Mouse (Mus musculus) kidney, adult 8-10 months (tissue): ENCODE measurements around the gene Opcml.

Source experiments
- DNase-seq, 2 experiments: peaks; one replicate each; pipeline ENCODE4 v3.0.0; 2022

The Opcml gene

GRCm38 (mm10) chr9:28445863-28446262 is 655.3 kb downstream of the Opcml start:
- DNase-seq: no peak

DNA sequence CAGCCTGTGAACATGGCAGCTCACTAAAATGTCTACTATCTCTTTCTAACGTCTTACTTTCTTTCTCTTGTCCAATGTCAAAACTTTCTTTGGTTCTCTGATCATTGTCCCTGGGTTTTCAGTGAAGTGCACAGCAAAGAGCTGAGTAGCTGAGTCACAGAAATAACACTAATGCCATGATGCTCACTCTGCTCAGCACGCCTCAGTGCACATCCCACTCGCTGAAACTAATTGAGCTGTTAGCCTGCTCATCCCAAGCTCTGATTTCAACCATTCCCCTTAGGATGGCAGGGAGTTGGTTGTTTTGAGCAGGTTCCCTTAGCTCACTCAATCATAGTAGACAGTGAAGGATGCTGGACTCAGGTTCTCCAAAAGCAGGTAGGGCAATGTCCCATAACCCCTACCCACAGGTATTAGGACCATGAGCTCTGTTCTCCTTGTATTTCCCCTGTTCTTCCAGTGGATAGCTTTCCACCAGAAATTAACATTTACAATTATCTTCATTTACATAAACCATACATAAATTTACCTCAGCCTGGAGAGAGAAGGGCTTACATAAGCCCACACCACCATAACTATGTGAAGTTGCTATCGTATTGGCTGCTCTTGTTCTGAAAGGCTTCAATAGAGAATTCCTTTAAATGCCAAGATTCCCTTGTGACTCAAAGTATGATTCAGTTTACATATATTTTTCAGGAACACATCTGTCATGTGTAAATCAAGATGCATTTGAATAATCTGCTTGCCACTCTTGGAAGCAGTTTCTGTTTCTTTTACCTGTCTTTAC is 655.9 kb downstream of the Opcml start:
- no peak for DNase-seq

DNA sequence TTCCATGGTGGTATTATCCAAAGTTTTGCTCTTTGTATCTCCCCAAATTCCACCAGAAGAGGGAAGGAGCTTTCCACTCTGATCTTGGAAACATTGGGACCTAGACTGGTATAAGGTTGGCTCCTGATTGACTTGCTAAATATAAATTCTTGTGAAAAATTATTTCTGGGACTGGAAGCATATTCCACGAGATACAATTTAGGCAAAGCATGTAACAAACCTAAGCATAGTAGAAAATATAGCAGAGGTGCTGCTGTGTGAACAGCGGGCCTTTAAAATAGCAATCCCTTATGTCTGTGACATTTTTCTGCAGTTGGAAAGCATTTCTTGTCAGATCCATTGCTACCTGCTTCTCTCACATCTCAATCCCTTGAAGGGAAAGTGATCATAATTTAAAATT is 661.9 kb downstream of the Opcml start:
- no peak for DNase-seq

GRCm38 (mm10) chr9:28453062-28453461 is 662.5 kb downstream of the Opcml start:
- DNase-seq: no peak

DNA sequence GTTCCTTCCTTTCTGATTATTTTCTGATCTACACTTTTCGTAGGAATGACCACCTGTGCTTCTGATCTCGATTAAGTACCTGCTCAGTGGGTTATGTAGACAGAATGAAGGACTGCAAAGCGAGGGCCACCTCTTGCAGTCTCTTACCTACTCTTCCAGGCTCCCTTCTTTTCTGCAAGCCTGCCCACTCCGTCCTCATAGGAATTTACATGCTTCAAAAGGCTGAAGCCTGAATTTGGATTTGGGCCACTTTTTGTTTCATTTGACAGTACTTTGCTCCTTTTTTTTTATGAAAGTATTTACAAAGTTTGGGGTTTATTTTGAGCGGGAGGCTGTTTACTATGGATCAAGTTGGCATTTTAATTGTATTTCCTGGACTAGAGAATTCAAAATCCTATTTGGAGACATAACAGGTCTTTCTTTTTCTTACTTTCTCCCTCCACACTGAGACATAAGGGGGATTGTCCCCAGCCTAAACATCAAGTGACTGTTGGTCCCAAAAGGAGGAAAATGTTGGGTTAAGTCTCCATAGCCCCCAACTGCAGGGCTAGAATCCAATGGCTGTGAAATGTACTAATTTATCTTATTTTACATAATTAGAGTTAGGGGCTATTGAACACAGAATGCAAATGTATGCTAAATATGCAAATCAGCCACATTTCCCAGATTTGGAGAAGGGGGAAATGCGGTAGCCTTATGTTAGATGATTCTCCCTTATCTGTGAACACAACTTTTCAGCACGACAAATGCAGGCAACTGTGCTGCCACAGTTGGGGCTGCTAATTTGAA is 667.6 kb downstream of the Opcml start:
- no peak for DNase-seq

- no peak for DNase-seq
Observed at GRCm38 (mm10) chr9:28463622-28464021, 673.0 kb downstream of the Opcml start.

DNA sequence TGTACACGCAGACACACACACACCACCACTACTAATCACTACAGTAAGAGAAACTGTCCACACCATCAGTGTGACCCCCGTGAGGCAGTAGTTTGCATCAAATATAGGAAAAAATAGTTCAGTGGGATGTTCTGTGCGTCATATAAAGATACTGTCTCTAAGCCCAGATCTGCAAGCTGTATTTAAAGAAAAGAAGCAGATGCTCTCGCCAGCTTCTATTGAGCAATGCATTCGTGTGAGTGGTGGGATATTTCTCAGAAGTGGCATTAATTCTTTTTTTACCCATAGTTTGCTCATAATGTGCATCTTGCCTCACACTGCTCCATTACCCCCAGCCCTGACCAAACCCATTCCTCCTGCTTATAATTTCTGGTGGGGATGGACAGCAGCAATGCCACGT is 678.8 kb downstream of the Opcml start:
- no peak for DNase-seq

GRCm38 (mm10) chr9:28471501-28471900 is 680.9 kb downstream of the Opcml start:
- DNase-seq: no peak

DNA sequence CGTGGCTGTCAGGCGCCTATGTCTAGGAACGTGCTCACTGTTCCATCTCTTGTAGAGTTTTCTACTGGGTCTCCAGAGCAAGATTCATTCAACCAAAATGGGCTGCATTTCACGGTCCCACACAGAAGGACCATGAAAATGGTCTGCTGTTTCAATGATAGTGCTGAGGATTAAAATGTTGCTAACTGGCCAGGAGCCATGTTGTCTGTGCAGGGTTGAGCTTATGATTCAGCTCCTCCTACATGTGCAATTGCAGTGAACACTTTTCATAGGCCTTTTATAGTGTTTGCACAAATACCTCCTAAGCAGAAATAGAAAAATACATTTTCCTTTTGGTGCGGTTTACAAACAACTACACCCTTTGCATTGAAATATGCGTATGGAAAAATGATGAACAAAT is 684.0 kb downstream of the Opcml start:
- no peak for DNase-seq

- DNase-seq: no peak
Observed at GRCm38 (mm10) chr9:28481261-28481660, 690.7 kb downstream of the Opcml start.

- no peak for DNase-seq
Observed at GRCm38 (mm10) chr9:28488499-28488898, 697.9 kb downstream of the Opcml start.

DNA sequence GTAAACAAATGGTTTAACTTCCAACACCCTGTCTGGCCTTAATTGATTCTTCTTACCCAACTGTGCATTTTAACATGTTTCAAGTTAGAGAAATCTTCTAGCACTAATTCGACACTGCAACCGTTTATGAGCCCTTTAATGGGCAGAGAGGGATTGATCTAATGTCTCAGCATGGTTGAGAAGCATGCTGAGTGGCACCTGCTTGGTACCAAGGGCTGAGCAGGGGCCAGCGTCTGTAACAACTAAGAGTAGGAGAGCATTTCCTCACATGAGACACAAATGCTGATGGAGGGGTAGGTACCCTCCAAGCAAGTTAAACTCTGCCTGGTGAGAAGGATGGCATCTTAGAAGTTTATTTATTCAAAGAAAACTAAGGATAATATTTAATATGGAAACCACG is 699.3 kb downstream of the Opcml start:
- DNase-seq: no peak

GRCm38 (mm10) chr9:28490410-28490809 is 699.8 kb downstream of the Opcml start:
- DNase-seq: no peak

DNA sequence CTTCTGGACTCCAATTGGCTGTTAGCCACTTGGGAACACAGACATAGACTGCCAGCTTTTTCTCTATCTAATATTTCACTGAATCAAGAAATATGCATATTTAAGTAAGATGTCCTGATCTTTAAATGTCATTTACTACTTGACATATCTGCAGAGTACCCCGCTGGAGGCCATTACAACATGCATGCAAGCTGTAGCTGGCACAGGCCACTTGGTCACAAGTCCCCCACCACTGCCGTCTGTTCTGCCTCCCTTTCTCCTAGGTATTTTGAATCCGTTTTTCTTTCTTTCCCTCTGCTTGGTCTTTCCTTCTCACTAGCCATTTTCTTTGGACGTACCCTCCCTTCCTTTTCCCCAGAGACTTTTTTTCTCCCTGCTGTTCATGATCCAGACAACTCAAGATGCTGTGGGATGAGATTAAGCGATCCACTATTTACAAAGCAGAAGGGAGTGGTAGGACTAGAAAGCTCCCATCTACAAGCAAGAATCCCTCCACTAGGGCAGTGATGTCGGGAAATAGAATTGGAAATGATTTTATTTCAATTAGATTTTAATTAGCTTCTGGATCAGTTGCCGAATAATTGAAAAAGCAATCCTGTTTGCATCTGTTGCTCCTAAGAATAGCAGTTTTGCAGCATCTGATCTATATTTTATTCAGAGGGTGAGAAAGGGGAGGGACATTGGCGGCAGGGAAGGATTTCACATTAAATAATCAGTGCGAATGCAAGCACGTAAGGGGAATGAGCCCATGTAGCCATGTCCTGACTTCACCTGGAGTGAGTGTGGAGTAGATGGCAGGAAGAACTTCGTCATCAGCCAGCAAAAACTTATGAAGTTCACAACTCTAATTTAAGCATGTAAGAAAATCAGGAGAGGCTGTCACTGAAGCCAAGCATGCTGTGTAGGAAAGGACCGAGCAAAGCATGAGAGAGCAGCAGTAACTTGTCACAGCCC is 709.5 kb downstream of the Opcml start:
- DNase-seq: no peak

- no peak for DNase-seq
Observed at GRCm38 (mm10) chr9:28513905-28514304, 723.3 kb downstream of the Opcml start.

GRCm38 (mm10) chr9:28533191-28533590 is 742.6 kb downstream of the Opcml start:
- no peak for DNase-seq

DNA sequence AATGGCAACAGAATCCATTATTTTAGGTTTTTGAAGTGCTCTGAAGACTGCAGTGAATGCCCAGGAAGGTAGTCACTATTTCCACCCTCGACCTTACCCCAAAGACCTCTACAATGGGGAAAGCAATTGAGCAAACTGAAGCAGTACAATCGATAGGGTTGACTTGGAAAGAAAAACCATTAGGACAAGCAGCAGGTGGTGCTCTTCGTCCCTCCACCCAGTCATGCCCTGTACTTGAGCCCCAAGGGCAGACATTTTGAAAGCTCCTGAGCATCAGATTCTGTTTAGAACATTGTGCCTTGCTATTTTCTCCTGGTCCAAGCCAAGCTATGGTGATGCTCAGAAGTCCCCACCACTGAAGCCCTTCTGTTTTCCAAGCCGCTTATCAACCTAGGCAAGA is 744.4 kb downstream of the Opcml start:
- DNase-seq: no peak

GRCm38 (mm10) chr9:28536637-28537036 is 746.1 kb downstream of the Opcml start:
- DNase-seq: no peak

GRCm38 (mm10) chr9:28548189-28548588 is 757.6 kb downstream of the Opcml start:
- no peak for DNase-seq

DNA sequence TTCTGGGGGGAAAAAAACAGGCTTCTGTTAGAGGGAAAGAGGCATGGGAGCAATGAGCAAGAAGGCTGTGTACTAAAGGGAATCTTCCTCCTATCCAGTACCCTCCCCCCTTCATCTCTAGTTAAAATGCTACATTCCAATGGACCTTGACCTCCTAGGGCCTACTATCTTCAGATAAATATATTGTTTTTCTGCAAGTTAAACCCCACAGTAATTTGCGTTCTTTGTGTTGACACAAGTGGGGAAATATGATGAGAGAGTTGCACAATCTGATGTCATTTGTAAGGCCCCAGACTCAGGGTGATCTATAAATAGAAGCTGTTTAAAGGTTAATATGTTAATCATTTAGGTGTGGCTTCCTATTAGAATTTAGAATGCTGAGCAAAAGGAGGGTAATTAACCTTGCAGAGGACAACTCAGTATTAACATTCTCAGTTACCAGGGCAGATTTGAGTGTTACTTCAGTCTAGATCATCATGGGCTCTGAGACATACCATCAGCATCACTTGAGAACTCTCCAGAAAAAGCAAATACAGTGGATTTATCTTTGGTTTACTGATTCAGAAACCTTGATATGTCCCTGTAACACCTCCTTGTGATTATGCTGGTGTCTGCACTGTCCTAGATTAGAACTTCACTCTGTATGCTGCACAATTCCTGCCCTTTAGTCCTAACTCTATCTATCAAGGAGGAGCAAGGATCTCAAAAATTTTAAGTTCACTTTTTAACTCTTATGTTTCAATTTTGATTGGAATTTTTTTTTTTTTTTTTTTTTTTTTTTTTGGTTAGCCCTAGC is 762.0 kb downstream of the Opcml start:
- DNase-seq: peak in 1 of 2 experiments; percentile 3

DNA sequence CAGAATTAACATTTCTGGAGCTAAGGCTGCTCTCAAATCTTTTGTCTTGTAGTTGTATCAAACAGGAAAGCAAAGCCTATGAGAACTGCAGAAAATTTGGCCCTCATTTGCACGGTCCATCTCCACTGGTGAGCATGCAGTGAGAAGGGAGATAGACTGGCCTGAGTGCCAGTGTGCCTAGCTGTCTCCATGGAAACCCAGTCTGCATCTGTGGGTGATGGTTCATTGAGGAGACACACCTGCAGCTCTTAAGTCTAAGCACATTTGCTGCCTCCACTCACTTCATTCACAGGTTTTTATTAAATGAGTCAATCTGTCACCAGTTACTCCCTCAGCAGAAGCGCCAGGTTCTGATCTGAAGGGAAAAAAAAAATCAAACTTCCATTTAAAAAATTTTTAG is 768.1 kb downstream of the Opcml start:
- DNase-seq: no peak

- no peak for DNase-seq
Observed at GRCm38 (mm10) chr9:28561761-28562160, 771.2 kb downstream of the Opcml start.
